Mouse (Mus musculus) activated CD4-positive, CD25-positive, alpha-beta regulatory T cell, adult 4 months (primary cell): ENCODE results near the gene Tep1. TPM values are rescaled to one million over a fixed set of nuclear protein-coding genes. Genes with fewer than 3 reads are reported as not detected.
A peak's percentile ranks its signal among the peaks of the same experiment; 100 is the strongest.

Experiments used
- ATAC-seq: one replicate; pipeline ENCODE4 v1.8.0; 2017
- polyA plus RNA-seq, 2 experiments: library from polyadenylated mRNA; unstranded; fragments of 100-300 nt; shearing (Covaris generic); gene quantifications; one replicate each; pipeline ENCODE4 v1.2.1; 2017

Tep1 gene
- polyA plus RNA-seq, 2 experiments from 2014 or later = 20.7 to 22.0 TPM

DNA sequence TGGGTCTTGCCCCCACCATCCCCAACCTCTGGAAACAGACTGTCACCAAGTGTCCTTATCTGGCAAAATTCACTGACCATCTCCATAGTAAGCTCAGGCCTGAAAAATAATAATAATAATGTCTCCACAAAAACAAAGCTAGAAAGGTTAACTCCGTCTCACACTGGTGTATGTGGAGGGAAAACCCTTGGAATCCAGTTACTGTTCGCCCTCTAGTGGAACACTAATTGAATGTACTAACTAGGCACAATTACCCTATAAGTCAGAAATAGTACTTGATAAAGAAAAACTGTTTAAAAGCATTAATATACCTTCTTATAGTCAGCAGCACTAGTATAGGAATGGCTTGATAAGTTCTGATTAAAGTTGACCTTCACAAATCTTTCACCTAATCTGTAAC lies 82.2 kb downstream of the Tep1 start:
- no peak for ATAC-seq

DNA sequence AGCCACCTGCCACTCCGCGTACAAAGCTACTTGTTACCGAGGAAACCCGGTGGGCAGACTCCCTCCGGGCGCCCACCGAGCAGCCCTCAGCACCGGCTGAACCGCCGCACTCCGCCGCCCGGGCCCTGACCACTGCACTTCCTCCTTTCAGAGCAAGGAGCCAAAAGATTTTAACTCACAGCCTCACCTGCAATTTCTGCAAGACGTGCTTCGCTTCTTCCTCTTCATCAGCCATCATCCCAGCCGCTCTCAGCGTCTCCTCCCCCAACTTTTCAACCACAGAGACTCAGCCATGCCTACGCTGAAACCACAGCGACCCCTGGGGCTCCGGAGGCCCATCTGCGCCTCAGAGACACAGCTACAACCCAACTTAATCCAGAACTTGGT lies 85.1 kb downstream of the Tep1 start, which contains the start of gene Ttc5:
Gene Ttc5, minus strand, starts transcription at position 269 of the 387 bp plus-strand sequence.
- peak; percentile 98 for ATAC-seq

DNA sequence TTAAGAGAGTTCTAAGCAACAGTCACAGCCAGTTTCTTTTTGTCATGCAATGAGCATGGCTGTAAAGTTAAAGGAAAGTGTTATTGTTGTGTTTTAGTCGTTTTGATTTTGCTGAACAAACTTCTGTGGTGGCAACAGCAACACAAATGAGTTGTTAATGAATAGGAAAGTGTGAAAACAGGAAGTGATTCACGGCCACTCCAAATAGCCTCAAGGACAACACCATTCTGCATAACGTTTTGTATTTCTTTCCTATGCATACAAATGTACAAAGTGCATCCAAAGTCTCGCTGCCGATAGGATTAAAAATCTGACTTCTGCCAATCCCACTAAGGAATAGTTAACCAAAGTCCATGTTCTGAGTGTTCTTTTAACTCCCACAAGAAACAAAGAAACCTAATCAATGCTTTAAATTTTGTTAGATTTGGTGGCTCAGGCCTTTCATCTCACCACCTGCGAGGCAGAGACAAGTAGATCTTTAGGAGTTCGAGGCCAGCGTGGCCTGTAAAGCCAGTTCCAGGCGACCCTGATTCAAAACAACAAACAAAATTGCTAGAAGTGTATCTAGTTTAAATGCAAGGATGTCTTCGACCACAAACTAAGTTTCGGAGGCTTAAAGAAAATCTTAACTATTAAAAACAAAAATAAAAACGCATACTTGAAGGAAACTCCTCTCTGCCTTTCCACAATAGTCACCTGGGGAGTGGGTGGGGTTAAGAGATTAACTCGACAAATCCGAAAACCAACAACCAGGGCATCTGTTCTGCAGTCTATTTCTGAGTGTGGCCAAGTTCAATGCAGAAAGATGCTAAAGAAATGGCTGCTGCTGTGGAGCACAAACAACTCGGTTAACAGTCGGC lies 85.7 kb downstream of the Tep1 start:
- ATAC-seq = no peak

DNA sequence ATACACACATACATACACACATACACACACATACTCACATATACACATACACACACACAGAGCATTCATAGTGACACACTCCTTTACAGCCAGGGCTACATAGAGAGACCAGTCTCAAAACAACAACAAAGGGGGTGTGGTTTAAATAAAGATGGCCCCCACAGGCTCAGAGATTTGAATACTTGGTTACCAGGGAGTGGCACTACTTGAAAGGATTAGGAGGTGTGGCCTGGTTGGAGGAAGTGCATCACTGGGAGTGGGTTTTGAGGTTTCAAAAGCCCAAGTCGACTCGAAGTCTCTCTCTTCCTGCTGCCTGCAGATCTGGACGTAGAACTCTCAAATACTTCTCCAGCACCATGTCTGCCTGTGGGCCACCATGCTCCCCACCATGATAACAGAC lies 88.2 kb downstream of the Tep1 start:
- ATAC-seq = no peak

Other genes starting within 250 kb of the Tep1 start
- gene Olfr745, start 231.2 kb downstream of the Tep1 start, polyA plus RNA-seq = not detected
- gene Olfr746, start 223.5 kb downstream of the Tep1 start, polyA plus RNA-seq = not detected
- gene Olfr747, start 177.4 kb downstream of the Tep1 start, polyA plus RNA-seq = not detected
- under 1 TPM in 1 of 2 experiments, not detected in 1; 0.21 TPM for gene Olfr748, start 163.2 kb downstream of the Tep1 start, polyA plus RNA-seq
- gene Olfr749, start 125.5 kb downstream of the Tep1 start, polyA plus RNA-seq = not detected
- gene Ttc5, start 85.0 kb downstream of the Tep1 start, polyA plus RNA-seq = 100 to 1,000 TPM; 108 to 124 TPM
- gene Ccnb1ip1, start 62.8 kb downstream of the Tep1 start, polyA plus RNA-seq = not detected
- 10 to 100 TPM; 83.6 to 88.1 TPM for gene Parp2, start 62.7 kb downstream of the Tep1 start, polyA plus RNA-seq
- gene Klhl33, start 26.9 kb upstream of the Tep1 start, polyA plus RNA-seq = under 1 TPM in 1 of 2 experiments, not detected in 1; 0.21 TPM
- 100 to 1,000 TPM in 1 of 2 experiments, 10 to 100 TPM in 1; 73.9 to 108 TPM for gene Osgep, start 54.3 kb upstream of the Tep1 start, polyA plus RNA-seq
- 100 to 1,000 TPM in 1 of 2 experiments, 10 to 100 TPM in 1; 72.8 to 108 TPM for gene Apex1, start 54.4 kb upstream of the Tep1 start, polyA plus RNA-seq
- gene Pip4p1, start 60.3 kb upstream of the Tep1 start, polyA plus RNA-seq = 1 to 10 TPM; 3.6 to 4.1 TPM
- 10 to 100 TPM; 61.0 to 76.3 TPM for gene Pnp, start 60.5 kb upstream of the Tep1 start, polyA plus RNA-seq
- 1 to 10 TPM in 1 of 2 experiments, not detected in 1; 9.9 TPM for gene Gm49342, start 74.0 kb upstream of the Tep1 start, polyA plus RNA-seq
- gene Pnp2, start 85.4 kb upstream of the Tep1 start, polyA plus RNA-seq = under 1 TPM; 0.60 to 0.85 TPM
- gene Rnase10, start 137.2 kb upstream of the Tep1 start, polyA plus RNA-seq = not detected
- gene Rnase9, start 171.3 kb upstream of the Tep1 start, polyA plus RNA-seq = not detected
- gene Rnase11, start 179.6 kb upstream of the Tep1 start, polyA plus RNA-seq = not detected
- gene Rnase12, start 187.1 kb upstream of the Tep1 start, polyA plus RNA-seq = not detected
- not detected for gene Olfr750, start 203.9 kb upstream of the Tep1 start, polyA plus RNA-seq
- gene Rnase4, start 220.5 kb upstream of the Tep1 start, polyA plus RNA-seq = 10 to 100 TPM; 11.7 to 15.5 TPM
- gene Ang, start 220.6 kb upstream of the Tep1 start, polyA plus RNA-seq = 1 to 10 TPM; 3.7 to 6.6 TPM
- gene Eddm3b, start 243.9 kb upstream of the Tep1 start, polyA plus RNA-seq = not detected